Mouse (Mus musculus): ENCODE results near the gene Tbrg4. TPM values are rescaled to one million over a fixed set of nuclear protein-coding genes. Genes with fewer than 3 reads are reported as not detected.

Tbrg4 gene
- polyA plus RNA-seq, 1 experiment: 101 TPM

- Histone ChIP-seq H3K27ac (ENCODE audit: insufficient read depth, low read depth, low read length) (no peak overlapping the region), H3K36me3 (ENCODE audit: control insufficient read depth, insufficient read depth, low read length) (no peaks in the 10 kb centered on the region), H3K27me3 (ENCODE audit: control insufficient read depth, insufficient read depth, low read length) (peaks cover 16% of the 10 kb centered on the region; the same call in 1 of the 2 replicates), H3K4me1 (ENCODE audit: control insufficient read depth, insufficient read depth, insufficient read length, low read length) (peaks cover 2% of the 10 kb centered on the region; the same call in 1 of the 2 replicates), H3K4me3 (ENCODE audit: low read depth, low read length) (no peak overlapping the region)
- 8% methylated on average over 12 of the region's 12 CpGs for WGBS
- no peak for TF ChIP-seq CTCF (IDR thresholded peaks at IDR 0.05; ENCODE audit: extremely low read depth, insufficient read length, insufficient replicate concordance, low read depth, low read length)
- no peak for TF ChIP-seq POLR2A (IDR thresholded peaks at IDR 0.05; ENCODE audit: low read depth, low read length)
Observed at GRCm38 (mm10) chr11:6603887-6604603, 21.8 kb downstream of the Tbrg4 start.

- Histone ChIP-seq H3K4me1 (ENCODE audit: control insufficient read depth, insufficient read depth, insufficient read length, low read length) (peaks cover 2% of the 10 kb centered on the region; the same call in 1 of the 2 replicates), H3K36me3 (ENCODE audit: control insufficient read depth, insufficient read depth, low read length) (no peaks in the 10 kb centered on the region), H3K27ac (ENCODE audit: insufficient read depth, low read depth, low read length) (no peak overlapping the region), H3K27me3 (ENCODE audit: control insufficient read depth, insufficient read depth, low read length) (peaks cover 16% of the 10 kb centered on the region; the same call in 1 of the 2 replicates), H3K4me3 (ENCODE audit: low read depth, low read length) (no peak overlapping the region)
- WGBS: 63% methylated on average over 9 of the region's 9 CpGs
- TF ChIP-seq POLR2A (IDR thresholded peaks at IDR 0.05; ENCODE audit: low read depth, low read length) (no peak), CTCF (IDR thresholded peaks at IDR 0.05; ENCODE audit: extremely low read depth, insufficient read length, insufficient replicate concordance, low read depth, low read length) (no peak)
Observed at GRCm38 (mm10) chr11:6603224-6603623, 22.6 kb downstream of the Tbrg4 start.

- no peak overlapping the region for H3K27ac ChIP-seq (ENCODE audit: insufficient read depth, low read depth, low read length)
- TF ChIP-seq CTCF (IDR thresholded peaks at IDR 0.05; ENCODE audit: extremely low read depth, insufficient read length, insufficient replicate concordance, low read depth, low read length): no peak
- TF ChIP-seq POLR2A (IDR thresholded peaks at IDR 0.05; ENCODE audit: low read depth, low read length): no peak
Observed at GRCm38 (mm10) chr11:6602662-6603061, 23.2 kb downstream of the Tbrg4 start.

GRCm38 (mm10) chr11:6601649-6602480 lies 24.0 kb downstream of the Tbrg4 start:
- H3K36me3 ChIP-seq (ENCODE audit: control insufficient read depth, insufficient read depth, low read length): peaks cover 9% of the 10 kb centered on the region; the same call in 1 of the 2 replicates
- TF ChIP-seq CTCF (IDR thresholded peaks at IDR 0.05; ENCODE audit: extremely low read depth, insufficient read length, insufficient replicate concordance, low read depth, low read length) (no peak), POLR2A (IDR thresholded peaks at IDR 0.05; ENCODE audit: low read depth, low read length) (no peak)
- peaks cover 16% of the 10 kb centered on the region; the same call in 1 of the 2 replicates for H3K27me3 ChIP-seq (ENCODE audit: control insufficient read depth, insufficient read depth, low read length)
- H3K4me1 ChIP-seq (ENCODE audit: control insufficient read depth, insufficient read depth, insufficient read length, low read length): peaks cover 2% of the 10 kb centered on the region; the same call in 1 of the 2 replicates
- no peak overlapping the region for H3K27ac ChIP-seq (ENCODE audit: insufficient read depth, low read depth, low read length)
- no peak overlapping the region for H3K4me3 ChIP-seq (ENCODE audit: low read depth, low read length)
- WGBS: 61% methylated on average over 20 of the region's 20 CpGs

More at GRCm38 (mm10) chr11:6602662-6603061, 23.2 kb downstream of the Tbrg4 start:
- 0 out of 2 replicates have a peak, but pooled peaks cover 3% of the 10 kb centered on the region for H3K36me3 ChIP-seq (ENCODE audit: control insufficient read depth, insufficient read depth, low read length)
- H3K27me3 ChIP-seq (ENCODE audit: control insufficient read depth, insufficient read depth, low read length): peaks cover 16% of the 10 kb centered on the region; the same call in 1 of the 2 replicates
- H3K4me3 ChIP-seq (ENCODE audit: low read depth, low read length): no peak overlapping the region
- 70% methylated on average over 9 of the region's 9 CpGs for WGBS
- H3K4me1 ChIP-seq (ENCODE audit: control insufficient read depth, insufficient read depth, insufficient read length, low read length): peaks cover 2% of the 10 kb centered on the region; the same call in 1 of the 2 replicates

- Histone ChIP-seq H3K4me3 (ENCODE audit: low read depth, low read length) (no peak overlapping the region), H3K27ac (ENCODE audit: insufficient read depth, low read depth, low read length) (no peak overlapping the region), H3K36me3 (ENCODE audit: control insufficient read depth, insufficient read depth, low read length) (peaks cover 20% of the 10 kb centered on the region), H3K4me1 (ENCODE audit: control insufficient read depth, insufficient read depth, insufficient read length, low read length) (peaks cover 2% of the 10 kb centered on the region; the same call in 1 of the 2 replicates), H3K27me3 (ENCODE audit: control insufficient read depth, insufficient read depth, low read length) (peaks cover 6% of the 10 kb centered on the region; the same call in 1 of the 2 replicates)
- TF ChIP-seq POLR2A (IDR thresholded peaks at IDR 0.05; ENCODE audit: low read depth, low read length): no peak
- TF ChIP-seq CTCF (IDR thresholded peaks at IDR 0.05; ENCODE audit: extremely low read depth, insufficient read length, insufficient replicate concordance, low read depth, low read length): no peak
- 79% methylated on average over 8 of the region's 8 CpGs for WGBS
Observed at GRCm38 (mm10) chr11:6600284-6600944, 25.5 kb downstream of the Tbrg4 start.

- H3K36me3 ChIP-seq (ENCODE audit: control insufficient read depth, insufficient read depth, low read length): peaks cover 23% of the 10 kb centered on the region
- 81% methylated on average over 6 of the region's 6 CpGs for WGBS
- peaks cover 3% of the 10 kb centered on the region; the same call in 1 of the 2 replicates for H3K27me3 ChIP-seq (ENCODE audit: control insufficient read depth, insufficient read depth, low read length)
- 0 out of 2 replicates have a peak, but pooled peaks cover 2% of the 10 kb centered on the region for H3K4me1 ChIP-seq (ENCODE audit: control insufficient read depth, insufficient read depth, insufficient read length, low read length)
- no peak overlapping the region for H3K4me3 ChIP-seq (ENCODE audit: low read depth, low read length)
- TF ChIP-seq POLR2A (IDR thresholded peaks at IDR 0.05; ENCODE audit: low read depth, low read length) (no peak), CTCF (IDR thresholded peaks at IDR 0.05; ENCODE audit: extremely low read depth, insufficient read length, insufficient replicate concordance, low read depth, low read length) (no peak)
- no peak overlapping the region for H3K27ac ChIP-seq (ENCODE audit: insufficient read depth, low read depth, low read length)
Observed at GRCm38 (mm10) chr11:6599831-6600230, 26.0 kb downstream of the Tbrg4 start.
